Mouse (Mus musculus): ENCODE data around the gene Lilra5.

DNA sequence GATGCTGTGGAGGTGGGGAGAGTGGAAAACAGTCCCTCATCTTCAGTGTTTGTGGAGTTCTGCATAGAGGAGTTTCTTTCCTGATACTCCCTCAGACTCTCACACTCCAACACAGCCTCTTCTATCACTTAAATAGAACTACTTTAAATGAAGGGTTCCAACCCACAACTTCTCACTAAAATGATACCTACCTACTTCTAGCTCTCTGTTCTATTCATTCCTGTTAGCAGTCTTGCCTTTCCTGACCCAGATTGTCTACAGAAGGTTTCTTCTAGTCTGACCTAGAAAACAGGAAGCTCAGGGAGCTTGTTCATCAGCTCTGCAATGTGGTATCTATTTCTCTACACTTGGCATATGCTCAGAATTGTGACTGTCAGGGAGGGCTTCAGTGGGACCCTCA lies 2.0 kb upstream of the Lilra5 start:
- no peak for TF ChIP-seq CTCF (IDR thresholded peaks at IDR 0.05; ENCODE audit: control insufficient read depth, insufficient read depth, low read length)
- TF ChIP-seq POLR2A (IDR thresholded peaks at IDR 0.05; ENCODE audit: borderline replicate concordance, control insufficient read depth, low read depth, low read length): no peak
